Mouse (Mus musculus) liver, embryonic 12.5 days (tissue): Measurements from ENCODE around the gene Olfr644. TPM values are rescaled to one million over a fixed set of nuclear protein-coding genes. Genes with fewer than 3 reads are reported as not detected.

Experiments used
- ATAC-seq: fragments of 200-750 bp; cut with Nextera tagmentation; 2 replicates; pipeline ENCODE4 v1.8.0; 2017; ENCODE audit warnings: moderate number of reproducible peaks, mild to moderate bottlenecking, moderate library complexity
- H3K27ac ChIP-seq: fragments of 300-500 bp; sonication (generic); 2 replicates; pipeline ENCODE4 v1.5.1; 2016; ENCODE audit warnings: mild to moderate bottlenecking
- H3K27me3 ChIP-seq: fragments of 300-500 bp; sonication (generic); replicated peaks from 2 replicates; pipeline ENCODE4 v1.6.1; 2016; ENCODE audit warnings: mild to moderate bottlenecking, moderate library complexity
- H3K36me3 ChIP-seq: fragments of 300-500 bp; sonication (generic); 2 replicates; pipeline ENCODE4 v1.6.1; 2016; ENCODE audit warnings: mild to moderate bottlenecking, moderate library complexity
- H3K4me1 ChIP-seq: fragments of 300-500 bp; sonication (generic); 2 replicates; pipeline ENCODE4 v1.6.1; 2016
- H3K4me2 ChIP-seq: fragments of 300-500 bp; sonication (generic); 2 replicates; pipeline ENCODE4 v1.6.1; 2016; ENCODE audit warnings: mild to moderate bottlenecking, moderate library complexity
- H3K4me3 ChIP-seq: fragments of 300-500 bp; sonication (generic); 2 replicates; pipeline ENCODE4 v1.5.1; 2016; ENCODE audit warnings: mild to moderate bottlenecking, moderate library complexity
- H3K9ac ChIP-seq: fragments of 300-500 bp; sonication (generic); 2 replicates; pipeline ENCODE4 v1.6.1; 2016; ENCODE audit warnings: mild to moderate bottlenecking, moderate library complexity
- H3K9me3 ChIP-seq: fragments of 300-500 bp; sonication (generic); replicated peaks from 2 replicates; pipeline ENCODE4 v1.6.1; 2016; ENCODE audit warnings: mild to moderate bottlenecking, moderate library complexity
- WGBS: fragments of 180-500 bp; shearing (Covaris S2); methylation state at CpG from one replicate; pipeline ENCODE4 v1.1.7; 2016; ENCODE audit not compliant: insufficient replicate concordance; 5-methylcytosine and 5-hydroxymethylcytosine counted together
- polyA plus RNA-seq: library from polyadenylated mRNA; unstranded; fragments of >200 nt; fragmentation: Nextera tagmentation; extraction: Ambion mirVana; gene quantifications from 2 replicates; pipeline ENCODE4 v1.2.1, GENCODE M21; 2016

The Olfr644 gene
- polyA plus RNA-seq, 1 experiment from 2014 or later, result not detected

DNA sequence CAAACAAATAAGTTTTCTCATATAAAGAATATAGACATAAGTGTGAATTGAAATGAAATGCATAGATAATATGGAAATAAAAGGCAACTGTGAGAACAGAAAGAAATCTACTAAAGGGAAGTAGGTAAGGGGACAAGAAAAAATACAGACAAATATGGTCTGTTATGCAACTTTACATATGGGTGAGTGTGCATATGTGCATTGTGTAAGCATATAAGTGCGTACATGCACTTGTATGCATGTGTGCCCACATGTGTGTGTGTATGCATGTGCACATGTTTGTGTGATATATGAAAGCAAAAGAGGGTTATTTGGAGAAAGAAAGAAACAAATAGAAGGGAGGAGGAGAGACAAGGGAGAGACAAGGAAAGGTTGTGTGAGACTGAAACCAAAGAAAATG is 52.7 kb downstream of the Olfr644 start:
- H3K4me2 ChIP-seq, result no peak overlapping the region
- H3K27ac ChIP-seq, result no peak overlapping the region
- 68% methylated on average over 1 of the region's 1 CpGs for WGBS
- H3K27me3 ChIP-seq, result no peaks in the 10 kb centered on the region
- H3K4me1 ChIP-seq, result no peaks in the 10 kb centered on the region
- no peak overlapping the region for H3K4me3 ChIP-seq
- H3K36me3 ChIP-seq, result no peaks in the 10 kb centered on the region
- H3K9me3 ChIP-seq, result no peaks in the 10 kb centered on the region
- H3K9ac ChIP-seq, result no peak overlapping the region
- ATAC-seq, result no peak

DNA sequence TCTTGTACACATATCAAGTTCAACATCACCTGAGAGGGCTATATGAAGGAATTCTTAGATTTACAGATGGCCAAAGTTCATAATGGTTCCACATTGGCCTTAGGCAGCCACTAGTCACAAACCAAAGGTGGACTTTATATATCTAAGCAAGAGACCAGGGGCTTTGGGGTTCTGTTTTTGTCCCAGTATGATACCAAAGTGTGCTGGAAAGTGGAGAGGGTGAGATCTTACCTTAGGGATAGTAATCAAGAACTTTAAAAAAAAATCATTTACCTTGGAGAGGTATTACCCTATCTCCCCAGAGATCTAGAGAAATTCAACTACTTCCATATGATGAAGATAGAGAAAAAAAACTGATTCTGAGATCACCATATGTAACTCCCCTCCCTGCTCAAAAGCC is 54.5 kb downstream of the Olfr644 start, which contains the start of gene Olfr639:
Gene Olfr639 (minus strand): TSS at position 101 of the 400 bp plus-strand sequence.
- no peak within 1 kb of the TSS for H3K4me3 ChIP-seq
- no peaks in the 10 kb centered on the region for H3K4me1 ChIP-seq
- no peaks in the 10 kb centered on the region for H3K27me3 ChIP-seq
- H3K36me3 ChIP-seq, result no peaks in the 10 kb centered on the region
- H3K9ac ChIP-seq, result no peak within 1 kb of the TSS
- ATAC-seq, result no peak
- no peak within 1 kb of the TSS for H3K27ac ChIP-seq
- H3K4me2 ChIP-seq, result no peak within 1 kb of the TSS
- no peaks in the 10 kb centered on the region for H3K9me3 ChIP-seq

Other genes with a start within 250 kb of the Olfr644 start
- 70,723 and 73,152 TPM in 2 replicates for gene Hbb-bs, start 243.8 kb downstream of the Olfr644 start, polyA plus RNA-seq
- gene Hbb-bh2, start 231.3 kb downstream of the Olfr644 start, polyA plus RNA-seq, result 0.72 and 1.2 TPM in 2 replicates
- 1,392 and 1,481 TPM in 2 replicates for gene Hbb-bh1, start 228.7 kb downstream of the Olfr644 start, polyA plus RNA-seq
- 9,927 and 10,875 TPM in 2 replicates for gene Hbb-y, start 218.7 kb downstream of the Olfr644 start, polyA plus RNA-seq
- not detected in 2 replicates for gene Olfr66, start 185.6 kb downstream of the Olfr644 start, polyA plus RNA-seq
- not detected in 2 replicates for gene Olfr64, start 177.4 kb downstream of the Olfr644 start, polyA plus RNA-seq
- gene Olfr65, start 168.4 kb downstream of the Olfr644 start, polyA plus RNA-seq, result not detected in 2 replicates
- gene Olfr631, start 143.0 kb downstream of the Olfr644 start, polyA plus RNA-seq, result 0.30 TPM in 1 of 2 replicates, not detected in the other
- 0.17 and 0.35 TPM in 2 replicates for gene Olfr632, start 137.5 kb downstream of the Olfr644 start, polyA plus RNA-seq
- gene Olfr633, start 127.4 kb downstream of the Olfr644 start, polyA plus RNA-seq, result 0.08 TPM in 1 of 2 replicates, not detected in the other
- not detected in 2 replicates for gene Olfr635, start 100.7 kb downstream of the Olfr644 start, polyA plus RNA-seq
- gene Olfr638, start 73.1 kb downstream of the Olfr644 start, polyA plus RNA-seq, result not detected in 2 replicates
- not detected in 2 replicates for gene Olfr639, start 54.6 kb downstream of the Olfr644 start, polyA plus RNA-seq
- not detected in 2 replicates for gene Olfr640, start 46.3 kb downstream of the Olfr644 start, polyA plus RNA-seq
- gene Olfr641, start 36.4 kb downstream of the Olfr644 start, polyA plus RNA-seq, result not detected in 2 replicates
- gene Olfr642, start 19.2 kb downstream of the Olfr644 start, polyA plus RNA-seq, result not detected in 2 replicates
- gene 4930516K23Rik, start 10.4 kb downstream of the Olfr644 start, polyA plus RNA-seq, result not detected in 2 replicates
- gene Olfr645, start 13.6 kb upstream of the Olfr644 start, polyA plus RNA-seq, result not detected in 2 replicates
- gene Olfr646, start 33.0 kb upstream of the Olfr644 start, polyA plus RNA-seq, result not detected in 2 replicates
- not detected in 2 replicates for gene Ubqln5, start 58.0 kb upstream of the Olfr644 start, polyA plus RNA-seq
- not detected in 2 replicates for gene Olfr643, start 65.5 kb upstream of the Olfr644 start, polyA plus RNA-seq
- not detected in 2 replicates for gene Ubqln3, start 71.4 kb upstream of the Olfr644 start, polyA plus RNA-seq
- gene Ubqlnl, start 78.7 kb upstream of the Olfr644 start, polyA plus RNA-seq, result not detected in 2 replicates
- gene Olfm5, start 93.0 kb upstream of the Olfr644 start, polyA plus RNA-seq, result not detected in 2 replicates
- gene Olfr648, start 111.5 kb upstream of the Olfr644 start, polyA plus RNA-seq, result 0.05 and 0.11 TPM in 2 replicates
- gene Olfr649, start 124.1 kb upstream of the Olfr644 start, polyA plus RNA-seq, result not detected in 2 replicates
- 1.6 and 1.7 TPM in 2 replicates for gene Trim6, start 146.9 kb upstream of the Olfr644 start, polyA plus RNA-seq
- gene Trim34a, start 172.6 kb upstream of the Olfr644 start, polyA plus RNA-seq, result 1.2 and 1.7 TPM in 2 replicates
- gene Trim5, start 216.2 kb upstream of the Olfr644 start, polyA plus RNA-seq, result 0.33 and 0.38 TPM in 2 replicates
- 3.2 and 4.3 TPM in 2 replicates for gene Trim12a, start 243.6 kb upstream of the Olfr644 start, polyA plus RNA-seq